Mouse (Mus musculus) testis, adult 2 months (tissue): Measurements from ENCODE around the gene Ndufs5. TPM values are rescaled to one million over a fixed set of nuclear protein-coding genes. Genes with fewer than 3 reads are reported as not detected.
A peak's percentile ranks its signal among the peaks of the same experiment; 100 is the strongest.

Experiments
- H3K27ac ChIP-seq: fragments of 200-500 bp; 2 replicates; pipeline ENCODE4 v1.5.1; 2012; ENCODE audit warnings: low read depth, low read length; ENCODE audit not compliant: control insufficient read depth, insufficient read depth
- H3K27me3 ChIP-seq: fragments of 200-500 bp; 2 replicates; pipeline ENCODE4 v1.6.1; 2012; ENCODE audit warnings: mild to moderate bottlenecking, low read length, moderate library complexity; ENCODE audit not compliant: control insufficient read depth, insufficient read depth
- H3K36me3 ChIP-seq: fragments of 200-500 bp; 2 replicates; pipeline ENCODE4 v1.6.1; 2012; ENCODE audit warnings: mild to moderate bottlenecking, low read length; ENCODE audit not compliant: control insufficient read depth, insufficient read depth
- H3K4me1 ChIP-seq: fragments of 200-500 bp; 2 replicates; pipeline ENCODE4 v1.6.1; 2012; ENCODE audit warnings: low read length; ENCODE audit not compliant: control insufficient read depth, insufficient read depth
- H3K4me3 ChIP-seq: fragments of 200-500 bp; 2 replicates; pipeline ENCODE4 v1.5.1; 2012; ENCODE audit warnings: low read depth, mild to moderate bottlenecking, low read length, moderate library complexity, mixed read lengths; ENCODE audit not compliant: control insufficient read depth
- CTCF ChIP-seq: fragments of 200-500 bp; IDR thresholded peaks from 2 replicates; pipeline ENCODE4 v1.5.1; 2012; ENCODE audit warnings: low read depth, mild to moderate bottlenecking, inconsistent platforms, low read length, moderate library complexity; ENCODE audit not compliant: control insufficient read depth, insufficient read depth, insufficient replicate concordance
- POLR2A ChIP-seq: fragments of 200-500 bp; IDR thresholded peaks from 2 replicates; pipeline ENCODE4 v1.6.1; 2012; ENCODE audit warnings: low read depth, mild to moderate bottlenecking, inconsistent platforms, low read length, moderate library complexity; ENCODE audit not compliant: control insufficient read depth
- polyA plus RNA-seq: library from polyadenylated mRNA; depleted of rRNA; stranded (reverse); fragments of >200 nt; gene quantifications from 2 replicates; pipeline ENCODE4 v1.2.3, GENCODE M21; 2012; rRNA removed

Gene Ndufs5
- polyA plus RNA-seq, 1 experiment, result 84.6 TPM

GRCm38 (mm10) chr4:123664951-123665661 lies 52.9 kb downstream of the Ndufs5 start:
- no peak for TF ChIP-seq CTCF
- no peak; the same call in 1 of the 2 replicates for TF ChIP-seq POLR2A
- H3K4me1 ChIP-seq, result peaks cover 14% of the 10 kb centered on the region
- H3K4me3 ChIP-seq, result peak overlapping the region; percentile 94
- peak overlapping the region; percentile 93 for H3K27ac ChIP-seq
- no peaks in the 10 kb centered on the region for H3K36me3 ChIP-seq
- H3K27me3 ChIP-seq, result no peaks in the 10 kb centered on the region

GRCm38 (mm10) chr4:123664021-123664950 lies 53.7 kb downstream of the Ndufs5 start:
- Histone ChIP-seq H3K4me1 (peaks cover 14% of the 10 kb centered on the region), H3K27me3 (no peaks in the 10 kb centered on the region), H3K4me3 (peak overlapping the region; percentile 94), H3K27ac (peak overlapping the region; percentile 93), H3K36me3 (no peaks in the 10 kb centered on the region)
- no peak for TF ChIP-seq POLR2A
- TF ChIP-seq CTCF, result no peak

DNA sequence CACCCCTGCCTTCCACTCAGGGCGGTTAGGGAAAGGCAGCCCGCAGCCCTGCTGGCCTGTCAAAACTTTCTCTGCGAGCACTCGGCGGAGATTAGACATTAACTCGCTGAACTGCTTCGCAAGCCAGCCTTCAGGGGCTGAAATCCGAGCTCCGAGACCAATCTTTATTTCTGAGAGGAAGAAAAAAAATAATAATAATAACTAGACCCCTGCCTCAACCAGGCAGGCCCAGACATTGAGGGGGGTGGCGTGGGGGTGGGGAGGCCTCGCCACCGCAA lies 54.4 kb downstream of the Ndufs5 start:
- peaks cover 14% of the 10 kb centered on the region for H3K4me1 ChIP-seq
- no peaks in the 10 kb centered on the region for H3K36me3 ChIP-seq
- peak overlapping the region; percentile 94 for H3K4me3 ChIP-seq
- no peaks in the 10 kb centered on the region for H3K27me3 ChIP-seq
- peak overlapping the region; percentile 45 for H3K27ac ChIP-seq
- TF ChIP-seq CTCF (no peak), POLR2A (no peak)

- H3K36me3 ChIP-seq, result no peaks in the 10 kb centered on the region
Observed at GRCm38 (mm10) chr4:123662914-123663687, 54.9 kb downstream of the Ndufs5 start.

More at GRCm38 (mm10) chr4:123662914-123663687, 54.9 kb downstream of the Ndufs5 start:
- peak overlapping the region; percentile 94 for H3K4me3 ChIP-seq
- H3K4me1 ChIP-seq, result peaks cover 14% of the 10 kb centered on the region
- TF ChIP-seq CTCF, result no peak
- TF ChIP-seq POLR2A, result no peak
- peak overlapping the region; percentile 45 for H3K27ac ChIP-seq
- H3K27me3 ChIP-seq, result no peaks in the 10 kb centered on the region

Other genes starting within 250 kb of the Ndufs5 start
- gene Macf1, start 33.8 kb downstream of the Ndufs5 start, polyA plus RNA-seq, result 20.0 and 24.4 TPM in 2 replicates
- gene Akirin1, start 32.1 kb upstream of the Ndufs5 start, polyA plus RNA-seq, result 41.6 and 42.9 TPM in 2 replicates
- 2.8 and 3.4 TPM in 2 replicates for gene Rhbdl2, start 69.7 kb upstream of the Ndufs5 start, polyA plus RNA-seq
- gene 4933427I04Rik, start 141.5 kb upstream of the Ndufs5 start, polyA plus RNA-seq, result 54.4 and 63.4 TPM in 2 replicates
- 49.1 and 53.2 TPM in 2 replicates for gene Mycbp, start 186.6 kb upstream of the Ndufs5 start, polyA plus RNA-seq
- 24.9 and 27.7 TPM in 2 replicates for gene Rragc, start 199.2 kb upstream of the Ndufs5 start, polyA plus RNA-seq
- 0.70 and 0.88 TPM in 2 replicates for gene 4930535I16Rik, start 199.8 kb upstream of the Ndufs5 start, polyA plus RNA-seq